23 mouse cellular contexts compared by ENCODE assay signal in genomic region chr15:42107106-42107505, GRCm38 (mm10).
DNase-seq lines count a peak whose midpoint lies in the region; ATAC-seq lines count a peak whose summit lies in the region.
"Had no signal": no experiment of that assay in that cellular context is flagged by ENCODE, and none has a peak within 500 bp of the region (broad histone marks: within the 10 kb centered on the region; RNA-seq: fewer than 3 reads in every experiment).

No protein-coding gene starts in this region.

- peak; percentile 4 for DNase-seq in Muller cell, postnatal 12 days (ENCODE audit: inconsistent ontology term)
- peak; percentile 16 for DNase-seq in fibroblast of lung, adult 2 months (ENCODE audit: low read depth)
- DNase-seq in right cerebral cortex, adult 2 months (ENCODE audit: low spot score in 2 of 2): no peak
- DNase-seq in lung, postnatal 4 days: no peak
- DNase-seq in hindbrain, embryonic 10.5 days (ENCODE audit: low spot score): no peak
- DNase-seq: adrenal gland, adult 2 months; adrenal gland, postnatal 14 days; B cell, adult 2 months; cerebellum, adult 11 months; cerebellum, adult 2 months; cerebellum, postnatal 10 days; cerebellum, postnatal 36 days; heart, adult 11 months had no signal

- H3K27me3 ChIP-seq in limb, embryonic 12.5 days: no peaks in the 10 kb centered on the region
- H3K27me3 ChIP-seq in hindbrain, embryonic 10.5 days (ENCODE audit: insufficient read depth, poor library complexity, severe bottlenecking): no peaks in the 10 kb centered on the region
- H3K27me3 ChIP-seq: CH12.LX; forebrain, embryonic 12.5 days; forebrain, embryonic 15.5 days had no signal

- H3K36me3 ChIP-seq in limb, embryonic 12.5 days: no peaks in the 10 kb centered on the region
- H3K36me3 ChIP-seq in hindbrain, embryonic 10.5 days: no peaks in the 10 kb centered on the region
- H3K36me3 ChIP-seq: forebrain, embryonic 12.5 days; forebrain, embryonic 15.5 days; G1E had no signal

- no peak overlapping the region for H3K4me2 ChIP-seq in limb, embryonic 12.5 days
- H3K4me2 ChIP-seq: forebrain, embryonic 12.5 days; forebrain, embryonic 15.5 days; heart, embryonic 11.5 days; hindbrain, embryonic 14.5 days had no signal

- no peak overlapping the region for H3K4me3 ChIP-seq in limb, embryonic 12.5 days (replicated peaks)
- H3K4me3 ChIP-seq in hindbrain, embryonic 10.5 days: no peak overlapping the region
- H3K4me3 ChIP-seq: forebrain, embryonic 12.5 days; forebrain, embryonic 15.5 days had no signal

- no peak overlapping the region for H3K9ac ChIP-seq in limb, embryonic 12.5 days (replicated peaks)
- H3K9ac ChIP-seq: forebrain, embryonic 12.5 days; forebrain, embryonic 15.5 days; hindbrain, embryonic 14.5 days had no signal

- no peak for ATAC-seq in limb, embryonic 12.5 days (ENCODE audit: insufficient number of reproducible peaks, insufficient read depth, low FRiP score, low TSS enrichment, low read depth)
- ATAC-seq: forebrain, embryonic 15.5 days; hindbrain, postnatal 0 days; inflammation-experienced regulatory T-cells, adult 6 months; intestine, embryonic 16.5 days had no signal

- H3K27ac ChIP-seq in limb, embryonic 12.5 days: peak overlapping the region; percentile 20; the same call in 1 of the 2 replicates
- H3K27ac ChIP-seq in hindbrain, embryonic 10.5 days: no peak overlapping the region
- H3K27ac ChIP-seq: forebrain, embryonic 12.5 days; forebrain, embryonic 15.5 days; hindbrain, embryonic 14.5 days; hindbrain, postnatal 0 days had no signal

- H3K4me1 ChIP-seq in limb, embryonic 12.5 days (replicated peaks): peaks cover 27% of the 10 kb centered on the region
- no peaks in the 10 kb centered on the region for H3K4me1 ChIP-seq in hindbrain, embryonic 10.5 days (replicated peaks)
- H3K4me1 ChIP-seq: forebrain, embryonic 12.5 days; forebrain, embryonic 15.5 days had no signal

- H3K9me3 ChIP-seq in limb, embryonic 12.5 days: no peaks in the 10 kb centered on the region
- H3K9me3 ChIP-seq in hindbrain, embryonic 10.5 days: no peaks in the 10 kb centered on the region
- H3K9me3 ChIP-seq: forebrain, embryonic 12.5 days; forebrain, embryonic 15.5 days; G1E had no signal

Comparison
In these comparisons a context has a peak if more than half of its experiments do, and no peak if none do; other contexts are left out.
1. DNase-seq: peak in Muller cell, postnatal 12 days (single experiment) and fibroblast of lung, adult 2 months (single experiment); none in right cerebral cortex, adult 2 months (0 of 2), lung, postnatal 4 days (0 of 2) and hindbrain, embryonic 10.5 days (single experiment).